Mouse (Mus musculus): Measurements from ENCODE around the gene Best3. TPM values are rescaled to one million over a fixed set of nuclear protein-coding genes. Genes with fewer than 3 reads are reported as not detected.

Gene Best3
- polyA plus RNA-seq, 2 experiments = not detected

- H3K4me2 ChIP-seq (ENCODE audit: low read depth) = no peak overlapping the region
- no peak for TF ChIP-seq EP300 (IDR thresholded peaks at IDR 0.05; ENCODE audit: low read depth)
- H3K4me1 ChIP-seq (replicated peaks; ENCODE audit: control insufficient read depth in 2 of 2, insufficient read depth in 2 of 2, low read length in 1 of 2) = no peaks in the 10 kb centered on the region
- H3K27ac ChIP-seq = no peak overlapping the region
- H3K27me3 ChIP-seq (ENCODE audit: control insufficient read depth, insufficient read depth, low read length) = no peaks in the 10 kb centered on the region
- ATAC-seq (ENCODE audit: insufficient read depth) = no peak
- no peak overlapping the region for H3K4me3 ChIP-seq (ENCODE audit: insufficient read depth in 1 of 2, low read depth in 2 of 2, low read length in 2 of 2)
- H3K9ac ChIP-seq (replicated peaks) = no peak overlapping the region
- no peaks in the 10 kb centered on the region for H3K9me3 ChIP-seq (ENCODE audit: control insufficient read depth, low read length)
- 25% methylated on average over 6 of the region's 6 CpGs for WGBS (ENCODE audit: insufficient replicate concordance)
- H3K36me3 ChIP-seq (replicated peaks; ENCODE audit: control insufficient read depth, insufficient read depth, low read depth) = no peaks in the 10 kb centered on the region
- DNase-seq (ENCODE audit: low read depth in 3 of 3, low spot score in 3 of 3) = no peak
Observed at GRCm38 (mm10) chr10:116996236-116996600, 10.1 kb downstream of the Best3 start.

- 73% methylated on average over 17 of the region's 17 CpGs for WGBS (ENCODE audit: insufficient replicate concordance)
- no peak overlapping the region for H3K9ac ChIP-seq (replicated peaks)
- H3K4me1 ChIP-seq (replicated peaks; ENCODE audit: control insufficient read depth in 2 of 2, insufficient read depth in 2 of 2, low read length in 1 of 2) = no peaks in the 10 kb centered on the region
- ATAC-seq (ENCODE audit: insufficient read depth) (no peak), DNase-seq (ENCODE audit: low read depth in 3 of 3, low spot score in 3 of 3) (no peak)
- no peaks in the 10 kb centered on the region for H3K27me3 ChIP-seq (ENCODE audit: control insufficient read depth, insufficient read depth, low read length)
- TF ChIP-seq CTCF (IDR thresholded peaks at IDR 0.05; ENCODE audit: low read depth) (no peak), EP300 (IDR thresholded peaks at IDR 0.05; ENCODE audit: low read depth) (no peak)
- no peak overlapping the region for H3K27ac ChIP-seq
- no peak overlapping the region for H3K4me3 ChIP-seq (ENCODE audit: insufficient read depth in 1 of 2, low read depth in 2 of 2, low read length in 2 of 2)
- no peak overlapping the region for H3K4me2 ChIP-seq (ENCODE audit: low read depth)
- no peaks in the 10 kb centered on the region for H3K9me3 ChIP-seq (ENCODE audit: control insufficient read depth, low read length)
- H3K36me3 ChIP-seq (replicated peaks; ENCODE audit: control insufficient read depth, insufficient read depth, low read depth) = no peaks in the 10 kb centered on the region
Observed at GRCm38 (mm10) chr10:116998716-116999455, 12.8 kb downstream of the Best3 start.

GRCm38 (mm10) chr10:117000975-117001374, 14.9 kb downstream of the Best3 start:
- ATAC-seq (ENCODE audit: insufficient read depth) = no peak
- WGBS (ENCODE audit: insufficient replicate concordance) = 58% methylated on average over 12 of the region's 12 CpGs
- Histone ChIP-seq H3K9me3 (ENCODE audit: control insufficient read depth, low read length) (no peaks in the 10 kb centered on the region), H3K27ac (no peak overlapping the region), H3K27me3 (ENCODE audit: control insufficient read depth, insufficient read depth, low read length) (no peaks in the 10 kb centered on the region), H3K4me3 (ENCODE audit: insufficient read depth in 1 of 2, low read depth in 2 of 2, low read length in 2 of 2) (no peak overlapping the region), H3K9ac (replicated peaks) (no peak overlapping the region), H3K36me3 (replicated peaks; ENCODE audit: control insufficient read depth, insufficient read depth, low read depth) (no peaks in the 10 kb centered on the region), H3K4me2 (ENCODE audit: low read depth) (no peak overlapping the region), H3K4me1 (replicated peaks; ENCODE audit: control insufficient read depth in 2 of 2, insufficient read depth in 2 of 2, low read length in 1 of 2) (no peaks in the 10 kb centered on the region)
- no peak for DNase-seq (ENCODE audit: low read depth in 3 of 3, low spot score in 3 of 3)
- TF ChIP-seq EP300 (IDR thresholded peaks at IDR 0.05; ENCODE audit: low read depth) = no peak
- no peak for TF ChIP-seq CTCF (IDR thresholded peaks at IDR 0.05; ENCODE audit: low read depth)

GRCm38 (mm10) chr10:117004695-117005094, 18.6 kb downstream of the Best3 start:
- TF ChIP-seq EP300 (IDR thresholded peaks at IDR 0.05; ENCODE audit: low read depth) (no peak), CTCF (IDR thresholded peaks at IDR 0.05; ENCODE audit: low read depth) (no peak)
- no peaks in the 10 kb centered on the region for H3K27me3 ChIP-seq (ENCODE audit: control insufficient read depth, insufficient read depth, low read length)
- no peak for DNase-seq (ENCODE audit: low read depth in 3 of 3, low spot score in 3 of 3)
- no peaks in the 10 kb centered on the region for H3K9me3 ChIP-seq (ENCODE audit: control insufficient read depth, low read length)
- no peaks in the 10 kb centered on the region for H3K36me3 ChIP-seq (replicated peaks; ENCODE audit: control insufficient read depth, insufficient read depth, low read depth)
- no peak overlapping the region for H3K27ac ChIP-seq
- H3K4me2 ChIP-seq (ENCODE audit: low read depth) = no peak overlapping the region
- no peak overlapping the region for H3K4me3 ChIP-seq (ENCODE audit: insufficient read depth in 1 of 2, low read depth in 2 of 2, low read length in 2 of 2)
- H3K9ac ChIP-seq (replicated peaks) = no peak overlapping the region
- no peaks in the 10 kb centered on the region for H3K4me1 ChIP-seq (replicated peaks; ENCODE audit: control insufficient read depth in 2 of 2, insufficient read depth in 2 of 2, low read length in 1 of 2)
- ATAC-seq (ENCODE audit: insufficient read depth) = no peak
- 87% methylated on average over 5 of the region's 5 CpGs for WGBS (ENCODE audit: insufficient replicate concordance)

- Histone ChIP-seq H3K9me3 (ENCODE audit: control insufficient read depth, low read length) (no peaks in the 10 kb centered on the region), H3K27ac (no peak overlapping the region), H3K4me3 (ENCODE audit: insufficient read depth in 1 of 2, low read depth in 2 of 2, low read length in 2 of 2) (no peak overlapping the region), H3K4me1 (replicated peaks; ENCODE audit: control insufficient read depth in 2 of 2, insufficient read depth in 2 of 2, low read length in 1 of 2) (no peaks in the 10 kb centered on the region), H3K4me2 (ENCODE audit: low read depth) (no peak overlapping the region), H3K27me3 (ENCODE audit: control insufficient read depth, insufficient read depth, low read length) (no peaks in the 10 kb centered on the region), H3K36me3 (replicated peaks; ENCODE audit: control insufficient read depth, insufficient read depth, low read depth) (no peaks in the 10 kb centered on the region), H3K9ac (replicated peaks) (no peak overlapping the region)
- TF ChIP-seq CTCF (IDR thresholded peaks at IDR 0.05; ENCODE audit: low read depth) (no peak), EP300 (IDR thresholded peaks at IDR 0.05; ENCODE audit: low read depth) (no peak)
- DNase-seq (ENCODE audit: low read depth in 3 of 3, low spot score in 3 of 3) = no peak
- no peak for ATAC-seq (ENCODE audit: insufficient read depth)
- WGBS (ENCODE audit: insufficient replicate concordance) = 46% methylated on average over 12 of the region's 12 CpGs
Observed at GRCm38 (mm10) chr10:117005707-117006464, 19.8 kb downstream of the Best3 start.

Measured in liver, embryonic 14.5 days (tissue).